Mouse (Mus musculus): Measurements from ENCODE around the gene Rprd2. TPM values are rescaled to one million over a fixed set of nuclear protein-coding genes. Genes with fewer than 3 reads are reported as not detected.

Gene Rprd2
- polyA plus RNA-seq, 1 experiment = 8.5 TPM

DNA sequence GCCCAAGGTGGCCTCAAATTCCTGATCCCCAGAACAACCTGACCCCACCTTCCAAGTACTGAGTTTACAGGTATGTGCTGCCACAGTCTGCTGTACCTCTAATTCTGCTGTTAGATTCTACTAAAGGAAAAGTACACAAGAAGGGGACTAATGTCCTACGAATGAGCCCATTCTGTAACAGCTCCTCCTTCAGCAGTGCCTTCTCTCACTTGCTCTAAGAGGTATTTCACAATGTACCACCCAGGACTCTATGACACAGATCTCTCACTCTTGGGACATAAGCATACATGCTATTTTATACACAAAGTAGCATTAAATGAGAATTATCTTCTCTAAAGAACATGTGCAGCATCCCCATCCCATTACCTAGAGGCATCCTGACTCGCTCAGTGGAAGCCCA is 25.0 kb downstream of the Rprd2 start:
- no peaks in the 10 kb centered on the region for H3K27me3 ChIP-seq (ENCODE audit: control insufficient read depth, insufficient read depth, insufficient read length)
- H3K79me2 ChIP-seq (ENCODE audit: control insufficient read depth, insufficient read depth) = peaks cover 95% of the 10 kb centered on the region
- H3K36me3 ChIP-seq (ENCODE audit: control insufficient read depth, insufficient read depth) = no peaks in the 10 kb centered on the region
- H3ac ChIP-seq (ENCODE audit: control insufficient read depth, insufficient read length) = no peak overlapping the region
- no peak overlapping the region for H3K4me3 ChIP-seq
- no peak for TF ChIP-seq E2F4 (IDR thresholded peaks at IDR 0.05; ENCODE audit: insufficient read depth)
- no peak for TF ChIP-seq MYOD1 (IDR thresholded peaks at IDR 0.05; ENCODE audit: control insufficient read depth in 1 of 3, insufficient read length in 2 of 3, low read depth in 2 of 3)
- TF ChIP-seq TCF3 (IDR thresholded peaks at IDR 0.05; ENCODE audit: insufficient read length, low read depth) = no peak
- TF ChIP-seq POLR2AphosphoS2 (IDR thresholded peaks at IDR 0.05; ENCODE audit: insufficient read length, low read depth) = no peak
- TF ChIP-seq USF1 (IDR thresholded peaks at IDR 0.05; ENCODE audit: low read depth) = no peak
- no peak for TF ChIP-seq REST (IDR thresholded peaks at IDR 0.05; ENCODE audit: insufficient read depth, insufficient read length)
- TF ChIP-seq MAX (IDR thresholded peaks at IDR 0.05; ENCODE audit: low read depth) = no peak
- TF ChIP-seq CEBPB (IDR thresholded peaks at IDR 0.05; ENCODE audit: insufficient read depth, poor library complexity, severe bottlenecking) = no peak
- TF ChIP-seq SRF (IDR thresholded peaks at IDR 0.05; ENCODE audit: control insufficient read depth, insufficient read length, low read depth) = no peak
- TF ChIP-seq POLR2A (IDR thresholded peaks at IDR 0.05; ENCODE audit: insufficient read length, low read depth) = no peak
- TF ChIP-seq MYOG (IDR thresholded peaks at IDR 0.05; ENCODE audit: control insufficient read depth in 1 of 3, insufficient read depth in 1 of 3, insufficient read length in 2 of 3, low read depth in 2 of 3) = no peak
- TF ChIP-seq TCF12 (IDR thresholded peaks at IDR 0.05; ENCODE audit: insufficient read depth, poor library complexity, severe bottlenecking) = no peak
- H3K4me2 ChIP-seq (ENCODE audit: low read depth) = no peak overlapping the region

DNA sequence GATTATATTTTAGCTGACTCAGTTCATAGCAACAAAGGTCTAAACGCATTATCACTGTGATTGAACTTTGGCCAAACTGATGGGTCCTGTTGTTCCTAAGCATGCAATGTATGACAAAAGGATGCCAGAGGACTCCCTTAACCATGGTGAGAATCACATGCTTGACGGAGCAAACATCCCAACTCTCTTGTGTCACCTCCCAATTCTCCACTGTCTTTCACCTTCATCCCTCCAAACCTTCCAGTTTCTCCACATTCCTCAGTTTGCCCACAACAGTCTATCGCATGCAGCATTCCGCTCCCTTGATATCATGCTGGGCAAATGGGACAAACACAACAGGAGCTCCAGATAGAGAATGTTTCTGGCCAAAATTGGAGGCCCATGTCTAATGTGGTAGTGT is 33.2 kb downstream of the Rprd2 start:
- no peak overlapping the region for H3K4me3 ChIP-seq
- no peak overlapping the region for H3ac ChIP-seq (ENCODE audit: control insufficient read depth, insufficient read length)
- peaks cover 22% of the 10 kb centered on the region for H3K79me2 ChIP-seq (ENCODE audit: control insufficient read depth, insufficient read depth)
- TF ChIP-seq MYOG (IDR thresholded peaks at IDR 0.05; ENCODE audit: control insufficient read depth in 1 of 3, insufficient read depth in 1 of 3, insufficient read length in 2 of 3, low read depth in 2 of 3) = no peak
- no peak for TF ChIP-seq POLR2A (IDR thresholded peaks at IDR 0.05; ENCODE audit: insufficient read length, low read depth)
- no peak for TF ChIP-seq MAX (IDR thresholded peaks at IDR 0.05; ENCODE audit: low read depth)
- TF ChIP-seq POLR2AphosphoS2 (IDR thresholded peaks at IDR 0.05; ENCODE audit: insufficient read length, low read depth) = no peak
- TF ChIP-seq TCF12 (IDR thresholded peaks at IDR 0.05; ENCODE audit: insufficient read depth, poor library complexity, severe bottlenecking) = no peak
- TF ChIP-seq SRF (IDR thresholded peaks at IDR 0.05; ENCODE audit: control insufficient read depth, insufficient read length, low read depth) = no peak
- TF ChIP-seq CEBPB (IDR thresholded peaks at IDR 0.05; ENCODE audit: insufficient read depth, poor library complexity, severe bottlenecking) = no peak
- TF ChIP-seq TCF3 (IDR thresholded peaks at IDR 0.05; ENCODE audit: insufficient read length, low read depth) = no peak
- TF ChIP-seq REST (IDR thresholded peaks at IDR 0.05; ENCODE audit: insufficient read depth, insufficient read length) = no peak
- no peak for TF ChIP-seq MYOD1 (IDR thresholded peaks at IDR 0.05; ENCODE audit: control insufficient read depth in 1 of 3, insufficient read length in 2 of 3, low read depth in 2 of 3)
- no peak for TF ChIP-seq E2F4 (IDR thresholded peaks at IDR 0.05; ENCODE audit: insufficient read depth)
- no peak for TF ChIP-seq USF1 (IDR thresholded peaks at IDR 0.05; ENCODE audit: low read depth)
- no peak overlapping the region for H3K4me2 ChIP-seq (ENCODE audit: low read depth)
- no peaks in the 10 kb centered on the region for H3K27me3 ChIP-seq (ENCODE audit: control insufficient read depth, insufficient read depth, insufficient read length)
- H3K36me3 ChIP-seq (ENCODE audit: control insufficient read depth, insufficient read depth) = peaks cover 42% of the 10 kb centered on the region

GRCm38 (mm10) chr3:95771985-95772384 is 46.7 kb downstream of the Rprd2 start:
- H3ac ChIP-seq (ENCODE audit: control insufficient read depth, insufficient read length) = no peak overlapping the region

GRCm38 (mm10) chr3:95765534-95765933 is 53.1 kb downstream of the Rprd2 start:
- Histone ChIP-seq H3ac (ENCODE audit: control insufficient read depth, insufficient read length) (no peak overlapping the region), H3K4me2 (ENCODE audit: low read depth) (no peak overlapping the region), H3K4me3 (no peak overlapping the region), H3K79me2 (ENCODE audit: control insufficient read depth, insufficient read depth) (no peaks in the 10 kb centered on the region), H3K36me3 (ENCODE audit: control insufficient read depth, insufficient read depth) (peaks cover 25% of the 10 kb centered on the region), H3K27me3 (ENCODE audit: control insufficient read depth, insufficient read depth, insufficient read length) (no peaks in the 10 kb centered on the region)
- TF ChIP-seq MAX (IDR thresholded peaks at IDR 0.05; ENCODE audit: low read depth) = no peak
- no peak for TF ChIP-seq SRF (IDR thresholded peaks at IDR 0.05; ENCODE audit: control insufficient read depth, insufficient read length, low read depth)
- no peak for TF ChIP-seq E2F4 (IDR thresholded peaks at IDR 0.05; ENCODE audit: insufficient read depth)
- no peak for TF ChIP-seq TCF3 (IDR thresholded peaks at IDR 0.05; ENCODE audit: insufficient read length, low read depth)
- TF ChIP-seq MYOG (IDR thresholded peaks at IDR 0.05; ENCODE audit: control insufficient read depth in 1 of 3, insufficient read depth in 1 of 3, insufficient read length in 2 of 3, low read depth in 2 of 3) = no peak
- TF ChIP-seq CEBPB (IDR thresholded peaks at IDR 0.05; ENCODE audit: insufficient read depth, poor library complexity, severe bottlenecking) = no peak
- TF ChIP-seq USF1 (IDR thresholded peaks at IDR 0.05; ENCODE audit: low read depth) = no peak
- TF ChIP-seq POLR2AphosphoS2 (IDR thresholded peaks at IDR 0.05; ENCODE audit: insufficient read length, low read depth) = no peak

More at GRCm38 (mm10) chr3:95771985-95772384, 46.7 kb downstream of the Rprd2 start:
- H3K4me2 ChIP-seq (ENCODE audit: low read depth) = no peak overlapping the region
- peaks cover 41% of the 10 kb centered on the region for H3K36me3 ChIP-seq (ENCODE audit: control insufficient read depth, insufficient read depth)
- H3K79me2 ChIP-seq (ENCODE audit: control insufficient read depth, insufficient read depth) = no peaks in the 10 kb centered on the region
- no peak overlapping the region for H3K4me3 ChIP-seq
- H3K27me3 ChIP-seq (ENCODE audit: control insufficient read depth, insufficient read depth, insufficient read length) = no peaks in the 10 kb centered on the region
- TF ChIP-seq E2F4 (IDR thresholded peaks at IDR 0.05; ENCODE audit: insufficient read depth) (no peak), USF1 (IDR thresholded peaks at IDR 0.05; ENCODE audit: low read depth) (no peak)

DNA sequence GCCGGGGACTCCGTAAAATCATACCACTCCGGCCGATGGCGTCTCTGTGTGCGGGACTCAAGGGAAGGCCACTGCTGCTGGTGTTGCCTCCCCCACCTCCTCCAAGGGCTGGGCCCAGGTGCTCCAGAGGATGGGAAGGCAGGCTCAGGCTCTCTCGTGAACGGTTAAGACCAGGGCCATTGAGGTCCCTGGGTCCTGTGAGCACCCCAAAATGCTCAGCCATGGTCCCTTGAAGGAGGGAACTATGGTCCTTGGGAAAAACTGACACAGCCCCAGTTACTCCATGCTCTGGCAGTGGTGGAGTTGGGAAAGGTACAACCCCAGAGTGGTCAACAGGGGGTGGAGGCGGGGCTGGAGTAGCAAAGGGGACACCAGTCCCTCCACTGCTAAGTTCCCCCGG is 54.9 kb downstream of the Rprd2 start:
- Histone ChIP-seq H3ac (ENCODE audit: control insufficient read depth, insufficient read length) (no peak overlapping the region), H3K36me3 (ENCODE audit: control insufficient read depth, insufficient read depth) (peaks cover 21% of the 10 kb centered on the region), H3K4me2 (ENCODE audit: low read depth) (no peak overlapping the region), H3K4me3 (no peak overlapping the region), H3K79me2 (ENCODE audit: control insufficient read depth, insufficient read depth) (no peaks in the 10 kb centered on the region), H3K27me3 (ENCODE audit: control insufficient read depth, insufficient read depth, insufficient read length) (no peaks in the 10 kb centered on the region)
- TF ChIP-seq MAX (IDR thresholded peaks at IDR 0.05; ENCODE audit: low read depth) (no peak), SRF (IDR thresholded peaks at IDR 0.05; ENCODE audit: control insufficient read depth, insufficient read length, low read depth) (no peak), USF1 (IDR thresholded peaks at IDR 0.05; ENCODE audit: low read depth) (no peak), MYOG (IDR thresholded peaks at IDR 0.05; ENCODE audit: control insufficient read depth in 1 of 3, insufficient read depth in 1 of 3, insufficient read length in 2 of 3, low read depth in 2 of 3) (no peak), REST (IDR thresholded peaks at IDR 0.05; ENCODE audit: insufficient read depth, insufficient read length) (no peak), E2F4 (IDR thresholded peaks at IDR 0.05; ENCODE audit: insufficient read depth) (no peak), POLR2A (IDR thresholded peaks at IDR 0.05; ENCODE audit: insufficient read length, low read depth) (no peak), TCF3 (IDR thresholded peaks at IDR 0.05; ENCODE audit: insufficient read length, low read depth) (no peak), TCF12 (IDR thresholded peaks at IDR 0.05; ENCODE audit: insufficient read depth, poor library complexity, severe bottlenecking) (no peak), CEBPB (IDR thresholded peaks at IDR 0.05; ENCODE audit: insufficient read depth, poor library complexity, severe bottlenecking) (no peak), MYOD1 (IDR thresholded peaks at IDR 0.05; ENCODE audit: control insufficient read depth in 1 of 3, insufficient read length in 2 of 3, low read depth in 2 of 3) (no peak), POLR2AphosphoS2 (IDR thresholded peaks at IDR 0.05; ENCODE audit: insufficient read length, low read depth) (no peak)
